Mouse (Mus musculus): Measurements from ENCODE around the gene Adcy4. TPM values are rescaled to one million over a fixed set of nuclear protein-coding genes. Genes with fewer than 3 reads are reported as not detected.

Adcy4 gene
- polyA plus RNA-seq, 1 experiment from 2014 or later: 8.9 TPM

- WGBS: 17% methylated on average over 14 of the region's 14 CpGs
- Histone ChIP-seq H3K9ac (ENCODE audit: low read length) (0 out of 2 replicates have a peak overlapping the region, but pooled peaks have one; percentile 11), H3K36me3 (ENCODE audit: control insufficient read depth, insufficient read depth, low read length) (no peaks in the 10 kb centered on the region), H3K4me3 (ENCODE audit: low read depth, low read length) (no peak overlapping the region), H3K27ac (ENCODE audit: low read depth, low read length) (no peak overlapping the region), H3K4me1 (ENCODE audit: control insufficient read depth, insufficient read depth, low read length) (peaks cover 5% of the 10 kb centered on the region; the same call in 1 of the 2 replicates), H3K4me2 (ENCODE audit: low read depth) (peak overlapping the region; percentile 23), H3K9me3 (ENCODE audit: control insufficient read depth, low read length) (no peaks in the 10 kb centered on the region), H3K27me3 (ENCODE audit: control insufficient read depth, insufficient read depth, low read length) (peaks cover 44% of the 10 kb centered on the region)
- ATAC-seq (ENCODE audit: insufficient read depth, low FRiP score, low TSS enrichment): no peak; the same call in 1 of the 2 replicates
- peak; percentile 73 for DNase-seq (ENCODE audit: low spot score)
Observed at GRCm38 (mm10) chr14:55781310-55781709, 2.6 kb downstream of the Adcy4 start.

GRCm38 (mm10) chr14:55780736-55781135, 3.2 kb downstream of the Adcy4 start:
- Histone ChIP-seq H3K4me1 (ENCODE audit: control insufficient read depth, insufficient read depth, low read length) (peaks cover 5% of the 10 kb centered on the region; the same call in 1 of the 2 replicates), H3K36me3 (ENCODE audit: control insufficient read depth, insufficient read depth, low read length) (no peaks in the 10 kb centered on the region), H3K9ac (ENCODE audit: low read length) (no peak overlapping the region), H3K4me3 (ENCODE audit: low read depth, low read length) (no peak overlapping the region), H3K4me2 (ENCODE audit: low read depth) (no peak overlapping the region), H3K27ac (ENCODE audit: low read depth, low read length) (no peak overlapping the region), H3K9me3 (ENCODE audit: control insufficient read depth, low read length) (no peaks in the 10 kb centered on the region), H3K27me3 (ENCODE audit: control insufficient read depth, insufficient read depth, low read length) (peaks cover 43% of the 10 kb centered on the region)
- DNase-seq (ENCODE audit: low spot score) (no peak), ATAC-seq (ENCODE audit: insufficient read depth, low FRiP score, low TSS enrichment) (no peak)
- WGBS: 82% methylated on average over 11 of the region's 11 CpGs

- DNase-seq (ENCODE audit: low spot score) (no peak), ATAC-seq (ENCODE audit: insufficient read depth, low FRiP score, low TSS enrichment) (no peak)
- Histone ChIP-seq H3K9me3 (ENCODE audit: control insufficient read depth, low read length) (no peaks in the 10 kb centered on the region), H3K9ac (ENCODE audit: low read length) (no peak overlapping the region), H3K36me3 (ENCODE audit: control insufficient read depth, insufficient read depth, low read length) (no peaks in the 10 kb centered on the region), H3K4me3 (ENCODE audit: low read depth, low read length) (no peak overlapping the region), H3K27me3 (ENCODE audit: control insufficient read depth, insufficient read depth, low read length) (peaks cover 33% of the 10 kb centered on the region), H3K4me2 (ENCODE audit: low read depth) (no peak overlapping the region), H3K4me1 (ENCODE audit: control insufficient read depth, insufficient read depth, low read length) (peaks cover 5% of the 10 kb centered on the region; the same call in 1 of the 2 replicates), H3K27ac (ENCODE audit: low read depth, low read length) (no peak overlapping the region)
- WGBS: 71% methylated on average over 16 of the region's 16 CpGs
Observed at GRCm38 (mm10) chr14:55779656-55780055, 4.2 kb downstream of the Adcy4 start.

GRCm38 (mm10) chr14:55778686-55779085, 5.2 kb downstream of the Adcy4 start:
- Histone ChIP-seq H3K27me3 (ENCODE audit: control insufficient read depth, insufficient read depth, low read length) (peaks cover 23% of the 10 kb centered on the region), H3K9ac (ENCODE audit: low read length) (no peak overlapping the region), H3K4me3 (ENCODE audit: low read depth, low read length) (no peak overlapping the region), H3K4me2 (ENCODE audit: low read depth) (no peak overlapping the region), H3K27ac (ENCODE audit: low read depth, low read length) (no peak overlapping the region), H3K4me1 (ENCODE audit: control insufficient read depth, insufficient read depth, low read length) (peaks cover 5% of the 10 kb centered on the region; the same call in 1 of the 2 replicates), H3K9me3 (ENCODE audit: control insufficient read depth, low read length) (no peaks in the 10 kb centered on the region), H3K36me3 (ENCODE audit: control insufficient read depth, insufficient read depth, low read length) (no peaks in the 10 kb centered on the region)
- DNase-seq (ENCODE audit: low spot score) (no peak), ATAC-seq (ENCODE audit: insufficient read depth, low FRiP score, low TSS enrichment) (no peak)
- 91% methylated on average over 15 of the region's 15 CpGs for WGBS

GRCm38 (mm10) chr14:55777806-55778205, 6.1 kb downstream of the Adcy4 start:
- no peak overlapping the region for H3K4me2 ChIP-seq (ENCODE audit: low read depth)
- no peaks in the 10 kb centered on the region for H3K9me3 ChIP-seq (ENCODE audit: control insufficient read depth, low read length)
- H3K36me3 ChIP-seq (ENCODE audit: control insufficient read depth, insufficient read depth, low read length): no peaks in the 10 kb centered on the region
- DNase-seq (ENCODE audit: low spot score) (no peak), ATAC-seq (ENCODE audit: insufficient read depth, low FRiP score, low TSS enrichment) (no peak)
- 91% methylated on average over 11 of the region's 11 CpGs for WGBS
- no peak overlapping the region for H3K9ac ChIP-seq (ENCODE audit: low read length)
- H3K27me3 ChIP-seq (ENCODE audit: control insufficient read depth, insufficient read depth, low read length): peaks cover 15% of the 10 kb centered on the region
- peaks cover 5% of the 10 kb centered on the region; the same call in 1 of the 2 replicates for H3K4me1 ChIP-seq (ENCODE audit: control insufficient read depth, insufficient read depth, low read length)
- no peak overlapping the region for H3K27ac ChIP-seq (ENCODE audit: low read depth, low read length)
- H3K4me3 ChIP-seq (ENCODE audit: low read depth, low read length): no peak overlapping the region

- no peak overlapping the region for H3K27ac ChIP-seq (ENCODE audit: low read depth, low read length)
- no peak for DNase-seq (ENCODE audit: low spot score)
- no peaks in the 10 kb centered on the region for H3K9me3 ChIP-seq (ENCODE audit: control insufficient read depth, low read length)
- WGBS: 55% methylated on average over 3 of the region's 3 CpGs
- H3K4me2 ChIP-seq (ENCODE audit: low read depth): no peak overlapping the region
- no peaks in the 10 kb centered on the region for H3K36me3 ChIP-seq (ENCODE audit: control insufficient read depth, insufficient read depth, low read length)
- no peak overlapping the region for H3K4me3 ChIP-seq (ENCODE audit: low read depth, low read length)
- peaks cover 8% of the 10 kb centered on the region for H3K27me3 ChIP-seq (ENCODE audit: control insufficient read depth, insufficient read depth, low read length)
- ATAC-seq (ENCODE audit: insufficient read depth, low FRiP score, low TSS enrichment): no peak
- H3K4me1 ChIP-seq (ENCODE audit: control insufficient read depth, insufficient read depth, low read length): peaks cover 5% of the 10 kb centered on the region; the same call in 1 of the 2 replicates
- H3K9ac ChIP-seq (ENCODE audit: low read length): no peak overlapping the region
Observed at GRCm38 (mm10) chr14:55777176-55777575, 6.7 kb downstream of the Adcy4 start.

- Histone ChIP-seq H3K4me2 (ENCODE audit: low read depth) (no peak overlapping the region), H3K4me3 (ENCODE audit: low read depth, low read length) (no peak overlapping the region), H3K36me3 (ENCODE audit: control insufficient read depth, insufficient read depth, low read length) (no peaks in the 10 kb centered on the region), H3K27ac (ENCODE audit: low read depth, low read length) (no peak overlapping the region), H3K27me3 (ENCODE audit: control insufficient read depth, insufficient read depth, low read length) (peaks cover 4% of the 10 kb centered on the region; the same call in 1 of the 2 replicates), H3K9ac (ENCODE audit: low read length) (no peak overlapping the region), H3K9me3 (ENCODE audit: control insufficient read depth, low read length) (no peaks in the 10 kb centered on the region), H3K4me1 (ENCODE audit: control insufficient read depth, insufficient read depth, low read length) (peaks cover 5% of the 10 kb centered on the region; the same call in 1 of the 2 replicates)
- ATAC-seq (ENCODE audit: insufficient read depth, low FRiP score, low TSS enrichment) (no peak), DNase-seq (ENCODE audit: low spot score) (no peak)
- 70% methylated on average over 7 of the region's 7 CpGs for WGBS
Observed at GRCm38 (mm10) chr14:55776711-55777110, 7.2 kb downstream of the Adcy4 start.

- Histone ChIP-seq H3K4me2 (ENCODE audit: low read depth) (no peak overlapping the region), H3K27ac (ENCODE audit: low read depth, low read length) (no peak overlapping the region), H3K4me1 (ENCODE audit: control insufficient read depth, insufficient read depth, low read length) (0 out of 2 replicates have a peak, but pooled peaks cover 4% of the 10 kb centered on the region), H3K9me3 (ENCODE audit: control insufficient read depth, low read length) (no peaks in the 10 kb centered on the region), H3K9ac (ENCODE audit: low read length) (no peak overlapping the region), H3K4me3 (ENCODE audit: low read depth, low read length) (no peak overlapping the region), H3K27me3 (ENCODE audit: control insufficient read depth, insufficient read depth, low read length) (peaks cover 31% of the 10 kb centered on the region), H3K36me3 (ENCODE audit: control insufficient read depth, insufficient read depth, low read length) (no peaks in the 10 kb centered on the region)
- 77% methylated on average over 16 of the region's 16 CpGs for WGBS
- ATAC-seq (ENCODE audit: insufficient read depth, low FRiP score, low TSS enrichment) (no peak), DNase-seq (ENCODE audit: low spot score) (no peak)
Observed at GRCm38 (mm10) chr14:55769087-55769703, 14.7 kb downstream of the Adcy4 start.

GRCm38 (mm10) chr14:55768555-55768954, 15.3 kb downstream of the Adcy4 start:
- no peak for DNase-seq (ENCODE audit: low spot score)
- Histone ChIP-seq H3K27ac (ENCODE audit: low read depth, low read length) (no peak overlapping the region), H3K9ac (ENCODE audit: low read length) (no peak overlapping the region), H3K9me3 (ENCODE audit: control insufficient read depth, low read length) (no peaks in the 10 kb centered on the region), H3K4me3 (ENCODE audit: low read depth, low read length) (no peak overlapping the region), H3K4me1 (ENCODE audit: control insufficient read depth, insufficient read depth, low read length) (0 out of 2 replicates have a peak, but pooled peaks cover 4% of the 10 kb centered on the region), H3K36me3 (ENCODE audit: control insufficient read depth, insufficient read depth, low read length) (no peaks in the 10 kb centered on the region), H3K27me3 (ENCODE audit: control insufficient read depth, insufficient read depth, low read length) (peaks cover 35% of the 10 kb centered on the region), H3K4me2 (ENCODE audit: low read depth) (no peak overlapping the region)
- ATAC-seq (ENCODE audit: insufficient read depth, low FRiP score, low TSS enrichment): no peak
- 92% methylated on average over 6 of the region's 6 CpGs for WGBS

Measured in neural tube, embryonic 11.5 days (tissue).